Mouse (Mus musculus): ENCODE data around the gene Midn.
"Not testable (repeated sequence)": the region's sequence is repeated elsewhere in the genome, so short reads cannot be mapped to it uniquely, and the experiment has no call there.

GRCm38 (mm10) chr10:80166136-80166535 is 18.1 kb downstream of the Midn start:
- TF ChIP-seq TAL1, GATA1 (IDR thresholded peaks at IDR 0.05; ENCODE audit: low read length): not testable (repeated sequence)
